In genomic region chr2:118730622-118730915, GRCm38 (mm10) we compare ENCODE assay signal across 8 mouse cellular contexts. TPM values are rescaled to one million over a fixed set of nuclear protein-coding genes. Genes with fewer than 3 reads are reported as not detected.
A peak's percentile ranks its signal among the peaks of the same experiment; 100 is the strongest.
DNase-seq lines count a peak whose midpoint lies in the region; ATAC-seq lines count a peak whose summit lies in the region.

No protein-coding gene starts in this region.

- no peak overlapping the region for H3K4me2 ChIP-seq in lung, embryonic 16.5 days (ENCODE audit: low read depth, low read length)

- DNase-seq in urinary bladder, postnatal 14 days (ENCODE audit: low spot score): peak; percentile 71
- DNase-seq in urinary bladder, postnatal 10 days (ENCODE audit: low spot score): no peak
- DNase-seq in brain, adult 2 months (ENCODE audit: low read depth, low spot score): peak; percentile 80
- DNase-seq in kidney, postnatal 14 days: peak; percentile 88
- peak; percentile 59 to 62 for DNase-seq in right cerebral cortex, postnatal 36 days (ENCODE audit: low spot score in 2 of 2)
- DNase-seq in cerebellum, adult 18-20 months: no peak

- peaks cover 13% of the 10 kb centered on the region for H3K27me3 ChIP-seq in lung, embryonic 16.5 days (ENCODE audit: control insufficient read depth, insufficient read depth, low read depth, low read length)

- H3K4me1 ChIP-seq in lung, embryonic 16.5 days (replicated peaks; ENCODE audit: control insufficient read depth, insufficient read depth, low read length): peaks cover 30% of the 10 kb centered on the region

- no peak overlapping the region for H3K9ac ChIP-seq in lung, embryonic 16.5 days (ENCODE audit: low read length)

- 7% methylated on average over 3 of the region's 3 CpGs for WGBS in lung, embryonic 16.5 days

- H3K27ac ChIP-seq in lung, embryonic 16.5 days (ENCODE audit: low read length): no peak overlapping the region

- H3K9me3 ChIP-seq in lung, embryonic 16.5 days (ENCODE audit: control insufficient read depth, low read length): no peaks in the 10 kb centered on the region

- H3K4me3 ChIP-seq in lung, embryonic 16.5 days (ENCODE audit: low read length): no peak overlapping the region

- ATAC-seq in granulocyte monocyte progenitor cell, adult 5-6 weeks (replicated peaks; ENCODE audit: poor library complexity, severe bottlenecking): peak; percentile 53
- peak; percentile 35 for ATAC-seq in lung, embryonic 16.5 days (ENCODE audit: low read depth)

- no peaks in the 10 kb centered on the region for H3K36me3 ChIP-seq in lung, embryonic 16.5 days (ENCODE audit: control insufficient read depth, insufficient read depth, low read length)

RNA-seq across cellular contexts. Expression of gene Plcb2, which starts 2.3 kb away (rescaled TPM):
- total RNA-seq in granulocyte monocyte progenitor cell, adult 5-6 weeks (2014; fragmentation: Nextera tagmentation): 99.1 and 108 TPM in 2 replicates
- 54.3 and 70.7 TPM in 2 replicates for total RNA-seq in granulocyte monocyte progenitor cell, adult 5-6 weeks (2017)
- 1.6 and 1.8 TPM in 2 replicates for polyA plus RNA-seq in lung, embryonic 16.5 days (2015; fragmentation: Nextera tagmentation; extraction: Ambion mirVana)

RNA-seq across cellular contexts. Expression of gene Inafm2, which starts 15.0 kb away (rescaled TPM):
- total RNA-seq in granulocyte monocyte progenitor cell, adult 5-6 weeks (2014; fragmentation: Nextera tagmentation): 27.9 and 30.3 TPM in 2 replicates
- total RNA-seq in granulocyte monocyte progenitor cell, adult 5-6 weeks (2017): 15.0 and 24.8 TPM in 2 replicates
- polyA plus RNA-seq in lung, embryonic 16.5 days (2015; fragmentation: Nextera tagmentation; extraction: Ambion mirVana): 18.7 and 20.5 TPM in 2 replicates

RNA-seq across cellular contexts. Expression of gene Ankrd63, which starts 26.8 kb away (rescaled TPM):
- 0.77 and 1.0 TPM in 2 replicates for total RNA-seq in granulocyte monocyte progenitor cell, adult 5-6 weeks (2014; fragmentation: Nextera tagmentation)
- 0.62 and 0.69 TPM in 2 replicates for total RNA-seq in granulocyte monocyte progenitor cell, adult 5-6 weeks (2017)
- polyA plus RNA-seq in lung, embryonic 16.5 days (2015; fragmentation: Nextera tagmentation; extraction: Ambion mirVana): 0.06 and 0.11 TPM in 2 replicates

RNA-seq across cellular contexts. Expression of gene Ccdc9b, which starts 31.9 kb away (rescaled TPM):
- total RNA-seq in granulocyte monocyte progenitor cell, adult 5-6 weeks (2014; fragmentation: Nextera tagmentation): 0.92 and 2.3 TPM in 2 replicates
- total RNA-seq in granulocyte monocyte progenitor cell, adult 5-6 weeks (2017): 0.26 and 0.82 TPM in 2 replicates
- 1.3 and 1.4 TPM in 2 replicates for polyA plus RNA-seq in lung, embryonic 16.5 days (2015; fragmentation: Nextera tagmentation; extraction: Ambion mirVana)

RNA-seq across cellular contexts. Expression of gene Phgr1, which starts 42.0 kb away (rescaled TPM):
- not detected in 2 replicates for total RNA-seq in granulocyte monocyte progenitor cell, adult 5-6 weeks (2014; fragmentation: Nextera tagmentation)
- total RNA-seq in granulocyte monocyte progenitor cell, adult 5-6 weeks (2017): not detected in 2 replicates
- 0.31 and 0.58 TPM in 2 replicates for polyA plus RNA-seq in lung, embryonic 16.5 days (2015; fragmentation: Nextera tagmentation; extraction: Ambion mirVana)

Comparison
In these comparisons a context has a peak if more than half of its experiments do, and no peak if none do; other contexts are left out.
1. DNase-seq: peak in urinary bladder, postnatal 14 days (single experiment), brain, adult 2 months (single experiment), kidney, postnatal 14 days (single experiment) and right cerebral cortex, postnatal 36 days (2 of 2); none in urinary bladder, postnatal 10 days (single experiment) and cerebellum, adult 18-20 months (0 of 2).